ENCODE assay signal across 11 mouse cellular contexts in the genomic region with DNA sequence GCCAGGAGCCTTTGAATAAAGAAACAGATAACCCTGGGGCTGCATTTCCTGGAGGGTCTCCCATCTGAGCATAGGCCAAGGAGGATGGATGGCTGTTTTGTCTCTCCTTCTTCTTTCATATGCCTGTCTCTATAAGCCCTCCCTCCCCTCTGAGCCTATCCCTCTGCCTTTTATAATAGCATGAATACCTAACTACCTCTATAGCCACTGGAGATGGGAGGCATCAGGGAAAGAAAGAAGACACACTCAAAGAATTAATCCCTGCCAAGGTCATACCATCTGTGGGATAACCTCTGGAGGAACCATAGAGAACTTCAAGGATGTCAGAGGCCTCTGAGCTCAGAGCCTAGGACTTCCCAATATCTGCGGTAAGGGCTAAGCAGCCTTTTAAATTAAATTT.
"Had no signal": no experiment of that assay in that cellular context is flagged by ENCODE, and none has a peak within 500 bp of the region (broad histone marks: within the 10 kb centered on the region; RNA-seq: fewer than 3 reads in every experiment).

No protein-coding gene starts in this region.

- DNase-seq: left cerebral cortex, postnatal 4 days; liver; liver, embryonic 13.5 days; liver, postnatal 0 days; lung, adult 18-20 months; lung, adult 2 months; lung, postnatal 10 days; lung, postnatal 14 days; lung, postnatal 36 days; lung, postnatal 4 days; midbrain, embryonic 14.5 days had no signal
